10 mouse cellular contexts compared by ENCODE assay signal in genomic region chr2:166215610-166216511, GRCm38 (mm10).
DNase-seq lines count a peak whose midpoint lies in the region; ATAC-seq and TF ChIP-seq lines count a peak whose summit lies in the region.
"Had no signal": no experiment of that assay in that cellular context is flagged by ENCODE, and none has a peak within 500 bp of the region (broad histone marks: within the 10 kb centered on the region; RNA-seq: fewer than 3 reads in every experiment).

No protein-coding gene starts in this region.

- no peak overlapping the region for H3K4me2 ChIP-seq in hindbrain, embryonic 13.5 days

- intact Hi-C loops in gastrocnemius, adult 2 months (cut with DNase I), result no loop called here

- H3K36me3 ChIP-seq in hindbrain, embryonic 13.5 days, result no peaks in the 10 kb centered on the region

- H3K9ac ChIP-seq in hindbrain, embryonic 13.5 days, result no peak overlapping the region

- peak; percentile 78 for DNase-seq in Muller cell, postnatal 12 days (ENCODE audit: inconsistent ontology term)
- peak; percentile 11 for DNase-seq in cerebellum, adult 8-10 months
- peak; percentile 49 to 68 for DNase-seq in layer of hippocampus, postnatal 14 days (ENCODE audit: low spot score in 2 of 2)
- DNase-seq in retina, postnatal 1 day, result peak; percentile 71
- DNase-seq in gastrocnemius, adult 2 months, result no peak
- DNase-seq in gastrocnemius, postnatal 10 days, result no peak

- no peak overlapping the region for H3K4me3 ChIP-seq in hindbrain, embryonic 13.5 days
- no peak overlapping the region for H3K4me3 ChIP-seq in gastrocnemius, adult 2 months
- H3K4me3 ChIP-seq: megakaryocyte, embryonic 14.5 days had no signal

- H3K4me1 ChIP-seq in hindbrain, embryonic 13.5 days (replicated peaks), result peaks cover 33% of the 10 kb centered on the region
- H3K4me1 ChIP-seq: megakaryocyte, embryonic 14.5 days had no signal

- peak; percentile 80 for ATAC-seq in hindbrain, embryonic 13.5 days (ENCODE audit: low FRiP score)
- ATAC-seq in CD4-positive, CD25-positive, alpha-beta regulatory T cell, adult 4 months, result no peak
- ATAC-seq: Patski had no signal

- no peaks in the 10 kb centered on the region for H3K9me3 ChIP-seq in hindbrain, embryonic 13.5 days
- H3K9me3 ChIP-seq: megakaryocyte, embryonic 14.5 days had no signal

- 22% methylated on average over 18 of the region's 18 CpGs for WGBS in hindbrain, embryonic 13.5 days

- no peak for TF ChIP-seq CTCF in gastrocnemius, adult 2 months (IDR thresholded peaks at IDR 0.05)

- peak overlapping the region; percentile 58 for H3K27ac ChIP-seq in hindbrain, embryonic 13.5 days
- H3K27ac ChIP-seq in gastrocnemius, adult 2 months, result no peak overlapping the region

- peaks cover 74% of the 10 kb centered on the region for H3K27me3 ChIP-seq in hindbrain, embryonic 13.5 days

Comparison
In these comparisons a context has a peak if more than half of its experiments do, and no peak if none do; other contexts are left out.
1. DNase-seq: peak in Muller cell, postnatal 12 days (single experiment), cerebellum, adult 8-10 months (single experiment), layer of hippocampus, postnatal 14 days (2 of 2) and retina, postnatal 1 day (single experiment); none in gastrocnemius, adult 2 months (single experiment) and gastrocnemius, postnatal 10 days (single experiment).